Mouse (Mus musculus) olfactory bulb, adult 2 months (tissue): ENCODE measurements around the gene Ccr10.

ENCODE experiments used
- CTCF ChIP-seq: fragments of 200-500 bp; IDR thresholded peaks from 2 replicates; pipeline ENCODE4 v1.5.1; 2012; ENCODE audit warnings: low read depth, mild to moderate bottlenecking, low read length, moderate library complexity; ENCODE audit not compliant: insufficient read depth
- POLR2A ChIP-seq: fragments of 200-500 bp; IDR thresholded peaks from 2 replicates; pipeline ENCODE4 v1.6.1; 2012; ENCODE audit warnings: mild to moderate bottlenecking, low read depth, low read length, moderate library complexity; ENCODE audit not compliant: insufficient read depth

GRCm38 (mm10) chr11:101194137-101194536, 18.9 kb upstream of the Ccr10 start:
- TF ChIP-seq POLR2A: no peak
- TF ChIP-seq CTCF: no peak
